Mouse (Mus musculus): ENCODE data around the gene 4931428L18Rik. TPM values are rescaled to one million over a fixed set of nuclear protein-coding genes. Genes with fewer than 3 reads are reported as not detected.

Gene 4931428L18Rik
- polyA plus RNA-seq, 1 experiment from 2014 or later, result not detected

GRCm38 (mm10) chr1:31203771-31204170 lies 18.7 kb downstream of the 4931428L18Rik start:
- no peaks in the 10 kb centered on the region for H3K4me1 ChIP-seq (ENCODE audit: control insufficient read depth, insufficient read depth, low read length)
- 93% methylated on average over 10 of the region's 10 CpGs for WGBS
- H3K4me2 ChIP-seq (ENCODE audit: low read length), result no peak overlapping the region
- no peak overlapping the region for H3K27ac ChIP-seq (ENCODE audit: low read depth, low read length)
- no peak overlapping the region for H3K9ac ChIP-seq (ENCODE audit: low read length)
- H3K36me3 ChIP-seq (ENCODE audit: control insufficient read depth, insufficient read depth, low read length), result no peaks in the 10 kb centered on the region
- no peak overlapping the region for H3K4me3 ChIP-seq (ENCODE audit: low read depth, low read length)
- DNase-seq (ENCODE audit: low spot score) (no peak), ATAC-seq (no peak)
- H3K27me3 ChIP-seq (replicated peaks; ENCODE audit: control insufficient read depth, insufficient read depth, low read length), result no peaks in the 10 kb centered on the region
- no peaks in the 10 kb centered on the region for H3K9me3 ChIP-seq (replicated peaks; ENCODE audit: control insufficient read depth, low read length)

GRCm38 (mm10) chr1:31196959-31197358 lies 25.5 kb downstream of the 4931428L18Rik start:
- no peaks in the 10 kb centered on the region for H3K36me3 ChIP-seq (ENCODE audit: control insufficient read depth, insufficient read depth, low read length)
- 84% methylated on average over 3 of the region's 3 CpGs for WGBS
- H3K4me3 ChIP-seq (ENCODE audit: low read depth, low read length), result no peak overlapping the region
- no peak overlapping the region for H3K27ac ChIP-seq (ENCODE audit: low read depth, low read length)
- no peak overlapping the region for H3K9ac ChIP-seq (ENCODE audit: low read length)
- ATAC-seq, result no peak
- H3K9me3 ChIP-seq (replicated peaks; ENCODE audit: control insufficient read depth, low read length), result no peaks in the 10 kb centered on the region
- H3K4me2 ChIP-seq (ENCODE audit: low read length), result no peak overlapping the region
- H3K4me1 ChIP-seq (ENCODE audit: control insufficient read depth, insufficient read depth, low read length), result no peaks in the 10 kb centered on the region
- DNase-seq (ENCODE audit: low spot score), result no peak
- H3K27me3 ChIP-seq (replicated peaks; ENCODE audit: control insufficient read depth, insufficient read depth, low read length), result no peaks in the 10 kb centered on the region

- H3K9ac ChIP-seq (ENCODE audit: low read length), result no peak overlapping the region
- no peak for DNase-seq (ENCODE audit: low spot score)
- H3K4me2 ChIP-seq (ENCODE audit: low read length), result no peak overlapping the region
- WGBS, result 77% methylated on average over 1 of the region's 1 CpGs
- H3K4me1 ChIP-seq (ENCODE audit: control insufficient read depth, insufficient read depth, low read length), result no peaks in the 10 kb centered on the region
- no peak for ATAC-seq
- no peaks in the 10 kb centered on the region for H3K36me3 ChIP-seq (ENCODE audit: control insufficient read depth, insufficient read depth, low read length)
- H3K9me3 ChIP-seq (replicated peaks; ENCODE audit: control insufficient read depth, low read length), result no peaks in the 10 kb centered on the region
- no peak overlapping the region for H3K27ac ChIP-seq (ENCODE audit: low read depth, low read length)
- no peaks in the 10 kb centered on the region for H3K27me3 ChIP-seq (replicated peaks; ENCODE audit: control insufficient read depth, insufficient read depth, low read length)
- H3K4me3 ChIP-seq (ENCODE audit: low read depth, low read length), result no peak overlapping the region
Measured at GRCm38 (mm10) chr1:31195633-31196032, 26.9 kb downstream of the 4931428L18Rik start.

DNA sequence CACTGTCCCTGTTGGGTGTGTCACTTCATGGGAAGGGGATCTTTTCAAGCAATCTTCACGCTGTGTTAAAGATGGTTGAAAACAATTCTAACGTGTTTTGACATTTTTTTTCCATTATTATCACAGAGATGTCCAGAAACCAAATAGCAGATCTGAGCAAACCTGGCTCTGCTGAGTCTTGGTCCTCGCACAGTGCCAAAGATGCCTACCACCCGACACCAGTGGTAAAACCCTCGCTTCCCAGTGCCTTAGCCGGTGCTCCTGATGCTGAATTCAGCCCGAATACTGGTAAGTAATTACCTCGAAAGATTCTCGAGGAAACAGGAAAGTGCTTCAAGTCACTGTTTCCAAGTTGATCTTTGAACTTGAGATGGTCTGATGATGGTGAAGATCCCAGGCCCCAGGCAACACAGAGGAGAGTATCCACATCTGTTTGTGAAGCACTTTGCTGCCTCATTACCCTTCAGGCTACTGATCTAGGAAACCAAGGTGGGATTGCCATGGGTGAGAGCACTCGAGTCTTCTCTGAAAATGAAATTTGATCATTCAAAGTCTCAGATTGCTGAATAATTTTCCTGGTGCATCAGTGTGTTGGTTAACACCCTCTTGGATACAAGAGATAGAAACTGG lies 32.1 kb downstream of the 4931428L18Rik start:
- no peak overlapping the region for H3K4me3 ChIP-seq (ENCODE audit: low read depth, low read length)
- no peak overlapping the region for H3K9ac ChIP-seq (ENCODE audit: low read length)
- H3K4me2 ChIP-seq (ENCODE audit: low read length), result no peak overlapping the region
- H3K9me3 ChIP-seq (replicated peaks; ENCODE audit: control insufficient read depth, low read length), result no peaks in the 10 kb centered on the region
- no peaks in the 10 kb centered on the region for H3K27me3 ChIP-seq (replicated peaks; ENCODE audit: control insufficient read depth, insufficient read depth, low read length)
- H3K27ac ChIP-seq (ENCODE audit: low read depth, low read length), result no peak overlapping the region
- H3K36me3 ChIP-seq (ENCODE audit: control insufficient read depth, insufficient read depth, low read length), result no peaks in the 10 kb centered on the region
- DNase-seq (ENCODE audit: low spot score) (no peak), ATAC-seq (no peak)
- H3K4me1 ChIP-seq (ENCODE audit: control insufficient read depth, insufficient read depth, low read length), result no peaks in the 10 kb centered on the region
- 85% methylated on average over 10 of the region's 10 CpGs for WGBS

DNA sequence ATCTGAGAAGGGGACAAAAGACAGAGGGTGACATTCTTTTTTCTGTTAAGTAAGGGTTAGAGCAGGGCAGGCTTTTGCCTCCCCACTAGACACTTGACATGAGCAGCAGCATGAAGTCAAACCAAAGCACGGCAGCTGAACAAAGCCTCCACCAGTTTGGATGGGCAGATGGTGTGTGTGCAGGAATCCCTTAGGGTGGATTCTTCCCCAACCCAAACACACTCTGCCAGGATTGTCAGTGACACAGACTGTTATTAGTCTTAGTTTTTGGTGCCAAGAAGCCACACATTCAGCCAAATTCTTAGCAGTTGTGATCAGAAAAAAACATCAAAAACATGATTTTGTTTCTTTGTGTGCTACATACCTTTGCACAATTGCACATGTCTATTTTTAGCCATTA lies 44.2 kb downstream of the 4931428L18Rik start:
- Histone ChIP-seq H3K27me3 (replicated peaks; ENCODE audit: control insufficient read depth, insufficient read depth, low read length) (no peaks in the 10 kb centered on the region), H3K9me3 (replicated peaks; ENCODE audit: control insufficient read depth, low read length) (no peaks in the 10 kb centered on the region), H3K36me3 (ENCODE audit: control insufficient read depth, insufficient read depth, low read length) (no peaks in the 10 kb centered on the region), H3K4me3 (ENCODE audit: low read depth, low read length) (no peak overlapping the region), H3K4me2 (ENCODE audit: low read length) (no peak overlapping the region), H3K27ac (ENCODE audit: low read depth, low read length) (0 out of 2 replicates have a peak overlapping the region, but pooled peaks have one; percentile 14), H3K4me1 (ENCODE audit: control insufficient read depth, insufficient read depth, low read length) (no peaks in the 10 kb centered on the region), H3K9ac (ENCODE audit: low read length) (no peak overlapping the region)
- 41% methylated on average over 1 of the region's 1 CpGs for WGBS
- DNase-seq (ENCODE audit: low spot score) (peak; percentile 76), ATAC-seq (peak; percentile 75; the same call in 1 of the 2 replicates)

- Histone ChIP-seq H3K4me3 (ENCODE audit: low read depth, low read length) (no peak within 1 kb of the TSS), H3K9ac (ENCODE audit: low read length) (no peak within 1 kb of the TSS), H3K27me3 (replicated peaks; ENCODE audit: control insufficient read depth, insufficient read depth, low read length) (no peaks in the 10 kb centered on the region), H3K4me2 (ENCODE audit: low read length) (no peak within 1 kb of the TSS), H3K4me1 (ENCODE audit: control insufficient read depth, insufficient read depth, low read length) (no peaks in the 10 kb centered on the region), H3K9me3 (replicated peaks; ENCODE audit: control insufficient read depth, low read length) (no peaks in the 10 kb centered on the region), H3K36me3 (ENCODE audit: control insufficient read depth, insufficient read depth, low read length) (no peaks in the 10 kb centered on the region), H3K27ac (ENCODE audit: low read depth, low read length) (no peak within 1 kb of the TSS)
- ATAC-seq (no peak), DNase-seq (ENCODE audit: low spot score) (no peak)
- WGBS, result 78% methylated on average over 5 of the region's 5 CpGs
Measured at GRCm38 (mm10) chr1:31176101-31176500, 46.4 kb downstream of the 4931428L18Rik start, which contains the start of gene Lgsn. TSS of gene Lgsn (plus strand) at chr1:31176401.

DNA sequence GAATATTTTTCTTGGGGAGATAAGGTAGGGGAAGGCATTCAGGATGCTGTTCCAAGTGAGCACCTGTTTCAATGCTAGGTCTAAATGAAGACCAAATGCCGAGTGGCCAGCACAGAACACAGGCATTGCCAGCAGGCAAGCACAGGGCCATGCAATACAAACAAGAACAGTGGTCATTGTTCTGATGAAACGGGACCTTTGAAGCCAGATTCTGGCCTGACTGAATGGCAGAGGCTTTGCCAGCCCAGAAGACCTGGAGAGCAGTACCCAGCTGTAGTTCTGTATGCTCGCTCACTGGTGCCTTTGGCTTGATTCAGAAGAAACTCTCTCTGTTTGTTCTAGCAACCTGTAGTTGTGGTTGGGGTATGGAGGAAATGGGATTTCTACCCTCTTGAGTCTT lies 47.1 kb downstream of the 4931428L18Rik start:
- 67% methylated on average over 3 of the region's 3 CpGs for WGBS
- Histone ChIP-seq H3K4me1 (ENCODE audit: control insufficient read depth, insufficient read depth, low read length) (no peaks in the 10 kb centered on the region), H3K27ac (ENCODE audit: low read depth, low read length) (no peak overlapping the region), H3K9me3 (replicated peaks; ENCODE audit: control insufficient read depth, low read length) (no peaks in the 10 kb centered on the region), H3K36me3 (ENCODE audit: control insufficient read depth, insufficient read depth, low read length) (no peaks in the 10 kb centered on the region), H3K4me3 (ENCODE audit: low read depth, low read length) (no peak overlapping the region), H3K4me2 (ENCODE audit: low read length) (no peak overlapping the region), H3K27me3 (replicated peaks; ENCODE audit: control insufficient read depth, insufficient read depth, low read length) (no peaks in the 10 kb centered on the region), H3K9ac (ENCODE audit: low read length) (no peak overlapping the region)
- ATAC-seq, result no peak
- DNase-seq (ENCODE audit: low spot score), result no peak

- no peaks in the 10 kb centered on the region for H3K27me3 ChIP-seq (replicated peaks; ENCODE audit: control insufficient read depth, insufficient read depth, low read length)
- no peaks in the 10 kb centered on the region for H3K4me1 ChIP-seq (ENCODE audit: control insufficient read depth, insufficient read depth, low read length)
- H3K4me3 ChIP-seq (ENCODE audit: low read depth, low read length), result no peak overlapping the region
- H3K36me3 ChIP-seq (ENCODE audit: control insufficient read depth, insufficient read depth, low read length), result no peaks in the 10 kb centered on the region
- no peaks in the 10 kb centered on the region for H3K9me3 ChIP-seq (replicated peaks; ENCODE audit: control insufficient read depth, low read length)
- ATAC-seq, result no peak
- WGBS, result 93% methylated on average over 7 of the region's 7 CpGs
- no peak overlapping the region for H3K4me2 ChIP-seq (ENCODE audit: low read length)
- DNase-seq (ENCODE audit: low spot score), result no peak
- no peak overlapping the region for H3K9ac ChIP-seq (ENCODE audit: low read length)
- no peak overlapping the region for H3K27ac ChIP-seq (ENCODE audit: low read depth, low read length)
Measured at GRCm38 (mm10) chr1:31165326-31166121, 57.0 kb downstream of the 4931428L18Rik start.

Data from forebrain, embryonic 14.5 days (tissue).